Mouse (Mus musculus): ENCODE measurements around the gene Usp29.
"Not testable (repeated sequence)": the region's sequence is repeated elsewhere in the genome, so short reads cannot be mapped to it uniquely, and the experiment has no call there.

Gene Usp29

GRCm38 (mm10) chr7:6874448-6874847 lies 144.1 kb downstream of the Usp29 start:
- in situ Hi-C loops (cut with MboI, MseI): no loop called here

GRCm38 (mm10) chr7:6878202-6878601 lies 147.8 kb downstream of the Usp29 start:
- in situ Hi-C loops (cut with MboI, MseI): no loop called here

GRCm38 (mm10) chr7:6878849-6879248 lies 148.5 kb downstream of the Usp29 start:
- in situ Hi-C loops (cut with MboI, MseI): not testable (repeated sequence)

- in situ Hi-C loops (cut with MboI, MseI): no loop called here
Measured at GRCm38 (mm10) chr7:6879512-6880164, 149.3 kb downstream of the Usp29 start.

- in situ Hi-C loops (cut with MboI, MseI): not testable (repeated sequence)
Measured at GRCm38 (mm10) chr7:6880918-6881317, 150.5 kb downstream of the Usp29 start.

- in situ Hi-C loops (cut with MboI, MseI): no loop called here
Measured at GRCm38 (mm10) chr7:6881473-6882046, 151.2 kb downstream of the Usp29 start.

- in situ Hi-C loops (cut with MboI, MseI): no loop called here
Measured at GRCm38 (mm10) chr7:6883376-6884147, 153.2 kb downstream of the Usp29 start.

GRCm38 (mm10) chr7:6885416-6885815 lies 155.0 kb downstream of the Usp29 start:
- in situ Hi-C loops (cut with MboI, MseI): no loop called here

GRCm38 (mm10) chr7:6886896-6887295 lies 156.5 kb downstream of the Usp29 start:
- in situ Hi-C loops (cut with MboI, MseI): no loop called here

- in situ Hi-C loops (cut with MboI, MseI): no loop called here
Measured at GRCm38 (mm10) chr7:6889871-6890270, 159.5 kb downstream of the Usp29 start.

GRCm38 (mm10) chr7:6891206-6891605 lies 160.8 kb downstream of the Usp29 start:
- in situ Hi-C loops (cut with MboI, MseI): no loop called here

- in situ Hi-C loops (cut with MboI, MseI): not testable (repeated sequence)
Measured at GRCm38 (mm10) chr7:6897021-6897420, 166.6 kb downstream of the Usp29 start.

GRCm38 (mm10) chr7:6900672-6901071 lies 170.3 kb downstream of the Usp29 start:
- in situ Hi-C loops (cut with MboI, MseI): no loop called here

- in situ Hi-C loops (cut with MboI, MseI): no loop called here
Measured at GRCm38 (mm10) chr7:6903489-6903888, 173.1 kb downstream of the Usp29 start.

GRCm38 (mm10) chr7:6910527-6910926 lies 180.1 kb downstream of the Usp29 start:
- in situ Hi-C loops (cut with MboI, MseI): no loop called here

- in situ Hi-C loops (cut with MboI, MseI): no loop called here
Measured at GRCm38 (mm10) chr7:6911731-6912130, 181.4 kb downstream of the Usp29 start.

- in situ Hi-C loops (cut with MboI, MseI): no loop called here
Measured at GRCm38 (mm10) chr7:6913439-6914380, 183.3 kb downstream of the Usp29 start.

GRCm38 (mm10) chr7:6917126-6917525 lies 186.7 kb downstream of the Usp29 start:
- in situ Hi-C loops (cut with MboI, MseI): no loop called here

- in situ Hi-C loops (cut with MboI, MseI): no loop called here
Measured at GRCm38 (mm10) chr7:6918267-6918666, 187.9 kb downstream of the Usp29 start.

GRCm38 (mm10) chr7:6919131-6919870 lies 188.9 kb downstream of the Usp29 start:
- in situ Hi-C loops (cut with MboI, MseI): no loop called here

GRCm38 (mm10) chr7:6923515-6923914 lies 193.1 kb downstream of the Usp29 start:
- in situ Hi-C loops (cut with MboI, MseI): no loop called here

All from T-helper 2 cell (primary cell).